Mouse (Mus musculus) left cerebral cortex, adult 18-20 months (tissue): Measurements from ENCODE around the gene Cd28. TPM values are rescaled to one million over a fixed set of nuclear protein-coding genes. Genes with fewer than 3 reads are reported as not detected.

Source experiments
- DNase-seq, 2 experiments: peaks; one replicate each; pipeline ENCODE4 v3.0.0; 2021 to 2022; ENCODE audit warnings: low spot score in 2 of 2, mixed read lengths in 1 of 2
- total RNA-seq, 2 experiments: library from RNA; stranded (reverse); gene quantifications; 2 replicates each; pipeline ENCODE4 v1.2.3; 2021

The Cd28 gene
- total RNA-seq, 2 experiments from 2014 or later, result 0.23 to 0.44 TPM

DNA sequence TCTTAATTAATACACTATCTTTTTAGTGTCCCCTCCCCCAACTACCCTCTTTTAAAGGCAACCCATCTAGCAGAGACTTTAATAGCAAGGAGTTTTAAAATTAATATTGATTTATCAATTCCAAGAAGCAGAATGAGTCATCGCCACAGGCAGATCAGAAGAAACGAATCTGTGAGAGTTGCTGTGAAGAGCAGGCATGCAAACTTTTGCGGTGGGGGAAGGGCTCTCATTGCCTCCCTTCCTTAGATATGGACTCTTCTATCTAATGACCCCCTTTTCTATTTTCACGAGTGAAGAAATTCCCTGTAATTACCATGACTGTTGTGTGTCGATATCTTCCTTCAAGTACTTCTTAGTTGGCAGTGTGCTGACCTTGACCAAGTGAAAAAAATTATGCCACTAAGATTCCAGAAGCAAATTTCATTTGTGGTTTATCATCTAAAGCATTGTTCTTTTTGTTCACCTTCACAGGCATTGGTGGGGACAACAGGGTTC, 32.8 kb downstream of the Cd28 start:
- DNase-seq, result no peak

DNA sequence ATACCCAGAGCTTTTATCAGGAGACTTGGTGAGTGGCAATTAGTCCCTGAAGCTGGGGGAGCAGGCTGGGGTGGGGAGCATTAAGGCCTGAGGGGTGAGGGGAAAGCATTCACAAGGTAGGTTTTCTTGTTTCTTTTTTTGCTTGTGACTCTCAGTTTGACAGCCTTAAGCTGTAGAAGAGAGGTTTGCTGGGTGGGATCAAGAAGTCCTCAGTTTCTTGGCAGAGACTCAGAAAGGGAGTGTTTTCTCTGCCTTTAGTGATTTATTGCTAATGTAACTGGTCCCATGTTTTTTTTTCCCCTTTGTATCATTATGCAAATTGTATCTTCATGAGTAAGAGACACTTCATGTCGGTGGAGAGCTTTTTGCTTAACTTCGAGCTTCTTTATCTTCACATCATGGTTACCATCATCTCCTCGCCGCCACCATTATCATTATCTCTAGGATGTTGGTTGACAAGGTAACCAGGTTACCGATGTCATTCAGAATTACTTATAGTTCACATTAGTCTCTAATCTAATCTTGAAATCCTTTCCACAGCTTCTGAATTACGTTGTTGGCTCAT, 33.7 kb downstream of the Cd28 start:
- no peak for DNase-seq

DNA sequence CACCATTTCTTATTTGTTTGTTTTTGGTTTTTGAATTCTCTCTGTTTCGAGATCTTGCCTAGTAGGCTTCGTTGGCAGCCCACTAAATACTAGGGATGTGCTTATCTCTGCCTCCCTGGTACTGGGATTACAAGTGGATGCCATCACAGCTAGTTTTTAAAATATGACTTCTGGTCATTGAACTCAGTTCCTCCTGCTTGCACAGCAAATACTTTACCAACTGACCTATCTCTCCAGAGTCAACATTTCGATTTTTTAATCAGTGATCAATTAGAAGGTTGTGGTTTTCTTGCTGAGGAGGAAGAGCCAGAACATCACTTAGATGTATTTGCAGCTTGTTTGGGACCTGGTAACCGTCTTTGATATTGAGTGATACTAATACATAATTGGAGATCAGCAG, 34.4 kb downstream of the Cd28 start:
- no peak for DNase-seq

DNA sequence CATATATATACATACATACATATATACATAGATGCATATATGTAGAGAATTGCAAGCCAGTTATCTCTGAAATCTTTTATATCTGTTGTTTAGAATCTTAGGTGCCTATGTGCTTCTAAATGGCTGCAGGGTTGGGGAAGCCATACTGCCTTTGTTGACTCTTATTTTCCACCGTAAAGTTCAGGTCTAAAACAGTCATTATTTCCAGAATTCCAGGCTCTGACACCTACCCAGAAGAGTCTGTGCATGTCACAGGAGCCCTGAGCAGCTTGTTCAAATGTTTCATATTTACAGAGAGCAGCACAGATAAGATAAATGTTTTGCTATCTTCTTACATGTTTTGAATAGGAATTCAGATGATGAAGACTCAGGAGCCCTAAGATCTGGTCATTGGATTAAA, 36.4 kb downstream of the Cd28 start:
- no peak for DNase-seq

DNA sequence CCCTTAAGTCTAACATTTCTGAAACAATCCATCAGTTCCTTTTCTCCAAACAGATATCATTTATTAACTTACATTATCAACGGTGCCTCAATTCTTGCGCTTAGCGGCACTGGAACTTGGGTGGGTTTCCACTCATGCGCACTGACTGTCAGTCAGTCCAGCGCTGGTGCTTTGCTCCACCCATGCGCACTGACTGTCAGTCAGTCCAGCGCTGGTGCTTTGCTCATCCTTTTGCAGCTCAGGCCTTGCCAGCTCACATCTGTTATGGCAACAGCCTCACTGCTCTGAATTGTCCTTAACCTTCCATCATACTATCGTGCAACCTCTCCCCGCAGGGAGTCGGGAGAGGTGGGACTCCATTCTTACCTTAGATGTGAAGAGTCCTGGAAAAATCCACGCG, 37.4 kb downstream of the Cd28 start:
- DNase-seq, result no peak

DNA sequence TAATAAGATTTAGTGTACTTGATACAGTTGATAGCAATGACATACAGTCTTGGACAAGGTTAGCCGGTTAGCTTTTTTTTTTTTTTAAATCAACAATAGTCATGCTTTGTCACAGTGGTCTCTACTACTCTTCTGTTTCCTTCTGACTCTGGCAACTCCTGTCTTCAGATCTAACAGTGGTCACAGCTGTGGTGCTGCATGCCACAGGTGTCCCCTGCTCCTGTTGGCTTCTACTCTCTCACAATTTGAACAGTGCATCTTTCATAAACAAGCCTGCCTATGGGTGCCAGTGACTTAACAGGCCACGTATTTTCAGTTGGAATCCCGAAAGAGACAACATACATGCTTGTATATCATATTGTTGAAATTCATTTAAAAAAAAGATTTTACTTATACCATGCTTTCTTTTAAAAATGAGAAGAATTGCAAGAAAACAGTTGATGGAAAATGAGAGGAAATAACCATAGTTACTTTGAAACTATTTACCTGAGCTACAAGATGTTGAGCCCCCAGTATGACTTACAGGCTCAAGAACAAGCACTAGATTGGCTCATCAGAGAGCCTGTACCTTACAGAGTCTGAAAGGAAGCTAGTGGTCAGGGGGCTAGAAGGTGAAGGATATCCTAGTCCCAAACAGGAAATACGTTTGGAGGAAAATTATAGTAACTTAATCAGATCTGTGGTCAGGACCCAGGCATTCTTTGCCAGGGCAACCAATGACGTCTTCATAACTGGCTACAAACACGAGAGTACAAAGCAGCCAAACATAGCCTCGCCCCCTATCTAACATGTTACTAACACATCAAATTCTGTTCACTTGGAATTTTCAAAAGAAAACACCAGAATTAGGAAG, 39.0 kb downstream of the Cd28 start:
- no peak for DNase-seq

DNA sequence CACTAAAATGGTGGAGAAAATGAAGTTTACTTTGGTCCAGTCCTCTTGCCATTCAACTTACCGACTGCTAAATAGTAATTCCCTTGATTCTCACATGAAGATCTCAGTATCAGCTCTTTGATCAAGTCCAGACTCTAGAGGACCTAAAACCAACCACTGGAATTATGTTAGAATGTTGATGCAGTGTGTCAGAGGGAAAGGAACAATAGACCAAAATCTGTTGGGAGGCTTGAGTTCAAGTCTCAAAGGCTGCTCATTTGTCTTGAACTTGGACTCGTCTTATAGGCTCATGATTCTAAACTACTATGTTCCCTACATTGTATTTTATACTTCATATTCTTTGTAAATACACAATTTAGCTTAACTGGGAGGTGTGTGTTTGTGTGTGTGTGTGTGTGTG, 41.0 kb downstream of the Cd28 start:
- no peak for DNase-seq

DNA sequence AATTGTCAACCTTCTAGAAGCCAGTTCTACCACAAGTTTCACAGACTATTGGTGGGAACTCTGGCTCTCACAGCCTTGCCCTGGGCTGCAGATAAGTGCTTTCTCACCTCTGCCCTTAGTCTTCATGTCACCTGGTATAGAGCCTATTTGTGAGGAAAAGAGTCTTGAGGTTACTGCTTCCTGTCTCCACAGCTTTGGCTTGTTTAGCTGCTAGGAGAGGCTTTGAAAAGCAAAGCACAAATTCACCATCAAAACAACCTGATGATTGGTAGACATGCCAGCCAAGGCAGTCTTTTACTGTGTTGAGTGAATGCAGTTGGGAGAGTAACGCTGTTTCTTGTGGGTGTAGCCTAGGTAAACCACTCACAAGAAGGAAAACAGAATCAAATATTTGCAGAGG, 41.6 kb downstream of the Cd28 start:
- no peak for DNase-seq

DNA sequence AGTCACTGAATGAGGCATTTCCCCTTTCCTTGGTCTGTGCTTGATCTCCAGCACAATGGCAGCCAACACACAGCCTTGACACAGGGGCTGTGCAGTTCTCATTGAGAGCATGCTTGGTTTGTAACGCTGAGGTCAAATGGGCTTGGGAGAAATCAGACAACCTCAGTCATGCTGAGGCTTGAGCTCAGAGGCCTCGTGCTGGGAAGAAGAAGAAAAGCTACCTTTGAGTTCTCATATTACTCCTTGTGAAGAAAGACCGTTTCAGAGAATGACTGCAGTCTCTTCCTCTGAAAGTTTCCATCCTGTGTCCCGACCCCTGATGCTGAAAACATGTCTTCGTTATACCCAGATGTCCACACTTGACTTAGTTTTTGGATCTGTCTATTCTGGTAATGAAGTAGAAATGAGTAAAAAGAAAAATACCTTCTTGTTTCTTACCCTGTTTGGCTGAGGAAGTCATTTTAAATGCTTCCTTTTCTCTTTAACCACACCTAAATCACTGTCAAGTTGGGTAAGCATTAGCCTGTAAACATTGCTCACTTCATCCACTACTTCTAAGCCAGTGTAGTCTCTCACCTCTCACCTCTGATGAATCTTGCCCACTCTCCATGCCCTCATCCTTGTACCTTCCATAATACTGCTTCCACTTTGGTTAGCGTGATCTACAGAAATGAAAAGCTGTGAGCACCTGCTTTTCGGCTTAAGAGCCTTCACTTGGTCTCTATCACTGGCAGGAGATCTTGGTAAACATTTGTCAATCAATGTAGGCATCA, 43.1 kb downstream of the Cd28 start:
- no peak for DNase-seq

DNA sequence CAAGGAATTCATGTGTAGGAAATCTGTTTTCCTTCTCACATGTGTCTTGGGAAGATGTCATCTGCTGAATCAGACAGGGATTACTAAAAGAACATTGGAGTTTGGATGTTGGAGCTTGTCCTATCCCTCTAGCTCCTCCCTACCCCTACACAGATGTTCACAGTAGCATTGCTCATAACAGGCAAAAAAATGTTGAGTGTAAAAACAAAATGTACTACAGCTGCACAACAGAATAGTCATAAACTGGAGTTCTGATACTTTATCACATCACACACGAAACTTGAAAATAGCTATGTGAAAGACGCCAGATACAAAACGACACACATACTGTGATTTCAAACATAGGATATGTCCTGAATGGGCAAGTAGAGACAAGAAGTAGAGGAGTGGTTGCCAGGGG, 43.9 kb downstream of the Cd28 start:
- no peak for DNase-seq

DNA sequence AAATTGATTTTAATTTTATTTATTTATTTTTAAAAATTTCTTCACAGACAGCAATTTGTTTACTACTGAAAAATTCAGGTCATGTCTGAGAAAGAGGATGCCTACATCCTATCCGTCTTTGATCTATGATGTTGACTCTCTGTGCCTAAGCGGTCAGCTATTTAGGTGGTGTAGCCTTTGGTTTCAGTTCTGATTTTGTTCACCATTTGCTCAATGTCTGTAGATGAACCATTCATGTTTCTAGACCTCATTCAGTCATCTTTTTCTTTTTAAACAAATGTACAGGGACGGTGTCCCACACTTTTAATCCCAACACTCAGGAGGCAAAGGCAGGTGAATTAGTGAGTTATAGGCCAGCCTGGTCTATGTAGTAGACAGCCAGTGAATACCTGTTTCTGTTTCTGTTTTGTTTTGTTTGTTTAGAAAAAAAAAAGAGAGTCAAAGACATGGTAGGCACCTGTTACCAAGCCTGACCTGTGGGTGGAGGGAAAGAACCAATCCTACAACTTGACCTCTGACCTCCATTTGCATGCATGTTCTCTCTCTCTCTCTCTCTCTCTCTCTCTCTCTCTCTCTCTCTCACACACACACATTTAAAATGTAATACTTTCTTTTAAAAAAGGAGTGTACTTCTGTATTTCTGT, 45.0 kb downstream of the Cd28 start:
- no peak for DNase-seq

DNA sequence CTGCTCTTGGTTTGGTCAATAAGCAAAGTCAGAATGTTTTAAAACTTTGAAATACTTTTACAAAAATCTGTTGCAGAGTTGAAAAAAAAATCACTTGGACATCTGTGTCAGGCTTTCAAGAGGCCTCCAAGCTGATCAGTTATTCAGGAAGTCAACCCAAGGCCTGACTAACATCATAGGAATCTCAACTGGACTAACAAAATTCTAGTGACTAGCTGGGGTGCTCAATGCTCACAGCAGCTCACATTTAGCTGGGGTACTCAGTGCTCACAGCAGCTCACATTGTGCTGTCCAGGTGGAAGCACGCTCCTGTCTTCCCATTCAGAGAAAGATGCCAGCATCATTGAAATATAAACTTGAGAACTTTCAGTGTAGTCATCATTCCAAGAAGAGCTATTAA, 45.9 kb downstream of the Cd28 start:
- no peak for DNase-seq

DNA sequence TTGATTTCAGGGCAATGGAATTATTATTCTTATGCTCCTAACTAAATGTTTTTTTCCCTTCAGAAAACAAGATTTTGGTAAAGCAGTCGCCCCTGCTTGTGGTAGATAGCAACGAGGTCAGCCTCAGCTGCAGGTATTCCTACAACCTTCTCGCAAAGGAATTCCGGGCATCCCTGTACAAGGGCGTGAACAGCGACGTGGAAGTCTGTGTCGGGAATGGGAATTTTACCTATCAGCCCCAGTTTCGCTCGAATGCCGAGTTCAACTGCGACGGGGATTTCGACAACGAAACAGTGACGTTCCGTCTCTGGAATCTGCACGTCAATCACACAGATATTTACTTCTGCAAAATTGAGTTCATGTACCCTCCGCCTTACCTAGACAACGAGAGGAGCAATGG, 46.3 kb downstream of the Cd28 start:
- no peak for DNase-seq

DNA sequence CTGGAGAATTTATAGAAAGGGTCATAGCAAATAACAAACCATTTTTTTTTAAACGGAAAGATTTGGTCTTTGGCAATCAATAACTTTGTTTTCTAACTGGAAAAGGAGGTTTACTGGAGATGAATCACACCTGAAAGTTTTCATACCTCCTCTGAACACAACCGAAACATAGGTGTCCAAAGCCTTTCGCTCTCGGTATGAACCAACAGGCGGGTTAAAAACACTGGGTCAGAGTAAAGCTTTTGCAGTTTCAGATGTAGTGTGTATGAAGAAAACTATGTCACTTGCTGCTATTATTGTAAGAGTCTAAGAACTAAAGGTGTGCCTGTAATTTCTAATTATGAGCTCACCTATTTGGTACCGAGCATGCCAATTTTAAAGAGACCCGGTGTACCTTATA, 55.2 kb downstream of the Cd28 start:
- no peak for DNase-seq

DNA sequence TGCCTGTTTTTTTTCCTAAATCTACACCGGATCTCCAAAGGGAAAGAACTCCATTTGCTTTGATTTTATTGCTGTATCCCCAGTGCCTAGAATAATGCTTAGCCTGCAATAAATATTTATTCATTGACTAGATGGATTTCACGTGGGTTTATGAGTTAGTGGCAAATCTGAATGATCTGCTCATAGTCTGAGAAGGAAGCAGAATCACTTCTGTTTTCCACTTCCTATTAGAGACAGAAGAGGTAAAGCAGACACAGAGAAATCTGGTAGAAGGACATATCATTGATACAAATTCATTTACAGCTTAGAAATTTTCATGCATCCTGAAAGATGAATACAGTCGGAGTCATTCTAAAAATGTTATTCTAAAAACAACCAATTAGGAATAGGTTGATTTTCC, 56.6 kb downstream of the Cd28 start:
- DNase-seq, result no peak

DNA sequence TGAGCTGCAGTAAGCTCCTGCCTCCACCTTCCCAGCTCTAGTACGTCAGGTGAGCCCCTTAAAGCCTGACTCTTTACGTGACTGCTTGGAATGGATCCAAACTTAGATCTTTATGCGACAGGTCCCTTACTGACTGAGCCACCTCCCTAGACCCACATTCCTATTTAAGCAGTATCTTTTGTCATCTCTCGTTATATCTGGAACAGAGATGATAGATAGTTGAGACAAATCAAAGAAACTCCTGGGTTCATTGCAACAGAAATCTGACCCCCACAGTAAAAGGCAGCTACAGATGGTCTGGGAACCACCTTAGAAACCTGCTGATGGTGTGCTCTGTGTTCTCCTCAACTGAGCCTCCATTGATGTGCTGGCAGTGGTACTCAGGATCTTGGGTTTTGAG, 59.6 kb downstream of the Cd28 start:
- no peak for DNase-seq

DNA sequence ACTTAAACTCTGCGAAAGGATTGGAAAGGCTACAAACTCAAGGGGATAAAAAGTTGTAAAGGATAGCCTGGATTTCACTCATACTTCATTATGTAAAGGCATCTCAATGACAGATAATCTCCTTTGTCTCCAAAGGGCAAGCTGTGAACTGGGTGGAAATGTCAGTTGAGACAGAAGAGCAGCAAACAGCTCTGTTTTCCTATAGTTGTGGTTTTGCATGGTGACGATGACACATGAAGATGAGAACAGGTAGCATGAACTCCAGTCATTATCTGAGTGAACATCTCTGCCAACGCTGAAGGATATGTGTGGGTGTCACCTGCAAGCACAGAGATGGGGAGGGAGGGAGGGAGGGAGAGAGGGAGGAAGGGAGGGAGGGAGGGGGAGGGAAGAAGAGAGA, 60.3 kb downstream of the Cd28 start:
- DNase-seq, result no peak

DNA sequence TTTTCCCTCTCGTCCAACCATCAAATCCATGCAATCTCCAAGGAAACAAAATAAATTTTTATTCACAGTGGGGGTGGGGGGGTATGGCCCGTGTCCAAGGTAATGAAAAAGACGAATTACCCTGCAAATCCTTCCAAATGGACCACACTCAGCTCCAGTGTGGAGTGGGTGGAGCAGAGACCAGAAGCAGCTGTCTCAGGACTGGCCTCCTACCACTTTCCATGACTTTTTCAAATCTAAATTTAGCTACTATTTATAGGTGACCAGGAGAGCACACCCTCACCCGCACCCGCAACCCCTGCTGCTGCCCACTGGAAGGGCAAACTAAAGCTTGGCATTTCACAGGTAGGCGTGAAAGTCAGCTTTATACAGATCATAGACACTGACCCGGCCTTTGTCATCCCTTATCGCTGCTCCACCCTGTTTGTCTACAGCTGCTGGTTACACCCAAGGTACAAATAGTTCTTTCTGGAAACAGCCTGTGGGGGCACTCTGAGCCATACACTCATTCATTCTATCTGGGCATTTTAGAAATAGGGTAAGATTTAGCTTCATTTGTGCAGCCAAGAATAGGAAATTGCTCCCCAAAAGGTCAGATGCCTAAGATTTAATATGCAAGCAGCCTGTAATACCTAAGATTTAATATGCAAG, 62.0 kb downstream of the Cd28 start:
- DNase-seq, result no peak

DNA sequence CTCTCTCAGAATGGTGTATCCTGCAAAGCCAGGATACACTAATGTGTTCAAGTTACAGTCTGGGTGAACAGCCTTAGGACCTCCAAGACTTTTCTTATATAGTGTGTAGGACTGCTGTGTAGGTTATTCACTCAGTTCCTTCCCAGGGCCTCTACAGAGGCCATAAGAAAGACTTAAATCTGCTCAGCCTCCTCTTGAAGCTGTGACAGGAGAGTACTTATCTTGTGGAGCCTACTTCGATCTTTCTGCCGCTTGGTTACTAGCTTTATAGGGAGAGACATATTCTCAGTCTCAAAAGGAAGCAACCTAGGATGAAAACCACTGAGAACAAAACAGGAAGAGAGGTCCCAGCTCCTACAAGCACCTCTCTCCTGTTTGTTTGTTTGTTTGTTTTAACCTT, 62.6 kb downstream of the Cd28 start:
- no peak for DNase-seq

DNA sequence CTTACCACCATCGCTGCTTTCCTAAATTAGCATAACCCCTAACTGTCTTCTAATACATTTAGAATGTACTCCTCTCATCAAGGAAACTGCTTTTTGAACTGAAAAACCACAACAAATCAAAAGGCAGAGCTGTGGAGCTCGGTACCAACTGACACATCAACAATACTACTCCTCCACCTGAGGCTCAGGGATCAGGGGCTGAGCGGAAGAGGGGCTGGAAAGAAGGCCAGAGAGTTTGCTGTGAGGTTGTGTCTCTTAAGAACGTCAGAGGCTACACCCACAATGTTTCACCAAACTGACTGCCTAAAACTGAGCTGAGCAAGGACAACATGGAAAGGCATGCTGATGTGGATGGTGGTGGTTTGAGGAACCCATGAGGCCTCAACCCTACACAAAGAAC, 65.1 kb downstream of the Cd28 start:
- DNase-seq, result no peak

DNA sequence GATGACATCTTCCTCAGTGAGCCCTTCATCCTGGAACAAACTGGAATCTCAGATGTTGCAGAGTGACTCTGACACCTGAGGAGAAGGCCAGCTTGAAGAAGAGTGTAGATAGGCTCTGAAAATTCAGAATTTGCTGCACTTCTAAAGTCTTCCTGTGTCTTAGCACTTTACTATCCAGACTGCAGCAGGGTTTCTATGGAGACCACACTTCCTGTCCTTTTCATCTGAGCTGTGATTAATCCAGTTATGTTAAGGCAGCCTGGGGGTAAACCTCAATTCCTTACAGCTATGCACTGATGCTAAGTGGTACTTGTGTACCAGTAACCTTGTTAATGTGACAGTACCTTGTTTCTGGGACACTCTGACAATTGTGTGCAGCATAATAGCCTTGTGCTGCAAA, 77.1 kb downstream of the Cd28 start:
- no peak for DNase-seq
